In genomic region chr11:84053524-84054163, GRCm38 (mm10) we compare ENCODE assay signal across 9 mouse cellular contexts. TPM values are rescaled to one million over a fixed set of nuclear protein-coding genes. Genes with fewer than 3 reads are reported as not detected.
A peak's percentile ranks its signal among the peaks of the same experiment; 100 is the strongest.
DNase-seq lines count a peak whose midpoint lies in the region; ATAC-seq and TF ChIP-seq lines count a peak whose summit lies in the region.
"Had no signal": no experiment of that assay in that cellular context is flagged by ENCODE, and none has a peak within 500 bp of the region (broad histone marks: within the 10 kb centered on the region; RNA-seq: fewer than 3 reads in every experiment).

No protein-coding gene starts in this region.

- H3K4me1 ChIP-seq in forebrain, embryonic 14.5 days (ENCODE audit: control insufficient read depth, insufficient read depth, low read length), result peaks cover 16% of the 10 kb centered on the region; the same call in 1 of the 2 replicates
- H3K4me1 ChIP-seq in lung, postnatal 0 days (ENCODE audit: insufficient read depth, low read depth, low read length), result no peaks in the 10 kb centered on the region
- H3K4me1 ChIP-seq in intestine, embryonic 15.5 days (replicated peaks), result no peaks in the 10 kb centered on the region
- H3K4me1 ChIP-seq: liver, embryonic 13.5 days had no signal

- no peak for TF ChIP-seq EP300 in lung, postnatal 0 days (IDR thresholded peaks at IDR 0.05)

- 30% methylated on average over 10 of the region's 10 CpGs for WGBS in forebrain, embryonic 14.5 days
- 50% methylated on average over 10 of the region's 10 CpGs for WGBS in lung, postnatal 0 days
- WGBS in intestine, embryonic 15.5 days, result 77% methylated on average over 10 of the region's 10 CpGs

- no peak overlapping the region for H3K4me3 ChIP-seq in forebrain, embryonic 14.5 days (ENCODE audit: low read depth, low read length)
- H3K4me3 ChIP-seq in lung, postnatal 0 days (ENCODE audit: low read depth, low read length), result no peak overlapping the region
- H3K4me3 ChIP-seq in intestine, embryonic 15.5 days (replicated peaks), result no peak overlapping the region
- H3K4me3 ChIP-seq: liver, embryonic 13.5 days had no signal

- no peak overlapping the region for H3K4me2 ChIP-seq in forebrain, embryonic 14.5 days (ENCODE audit: low read length)
- no peak overlapping the region for H3K4me2 ChIP-seq in lung, postnatal 0 days (replicated peaks; ENCODE audit: low read depth, low read length)
- no peak overlapping the region for H3K4me2 ChIP-seq in intestine, embryonic 15.5 days (replicated peaks)
- H3K4me2 ChIP-seq: liver, embryonic 13.5 days had no signal

- no peaks in the 10 kb centered on the region for H3K27me3 ChIP-seq in forebrain, embryonic 14.5 days (replicated peaks; ENCODE audit: control insufficient read depth, insufficient read depth, low read length)
- H3K27me3 ChIP-seq in lung, postnatal 0 days (replicated peaks; ENCODE audit: insufficient read depth, low read length), result no peaks in the 10 kb centered on the region
- no peaks in the 10 kb centered on the region for H3K27me3 ChIP-seq in intestine, embryonic 15.5 days (replicated peaks)
- H3K27me3 ChIP-seq: liver, embryonic 13.5 days had no signal

- no peaks in the 10 kb centered on the region for H3K9me3 ChIP-seq in forebrain, embryonic 14.5 days (replicated peaks; ENCODE audit: control insufficient read depth, low read length)
- no peaks in the 10 kb centered on the region for H3K9me3 ChIP-seq in lung, postnatal 0 days (ENCODE audit: low read length)
- H3K9me3 ChIP-seq in intestine, embryonic 15.5 days, result no peaks in the 10 kb centered on the region
- H3K9me3 ChIP-seq: liver, embryonic 13.5 days had no signal

- DNase-seq in left cerebral cortex, adult 18-20 months (ENCODE audit: low spot score in 2 of 2), result peak; percentile 65 to 68
- DNase-seq in left cerebral cortex, adult 9 months (ENCODE audit: low spot score in 2 of 2), result no peak
- DNase-seq in forebrain, embryonic 14.5 days (ENCODE audit: low spot score), result peak; percentile 88
- peak; percentile 49 for DNase-seq in lung, postnatal 0 days (ENCODE audit: low spot score)
- no peak for DNase-seq in ovary, postnatal 36 days (ENCODE audit: low spot score)
- DNase-seq in spleen, postnatal 10 days (ENCODE audit: low spot score in 2 of 2), result no peak
- DNase-seq: liver, embryonic 13.5 days had no signal

- peak; percentile 92 for ATAC-seq in cerebellum, adult (ENCODE audit: insufficient number of reproducible peaks, low FRiP score, low TSS enrichment)
- ATAC-seq in forebrain, embryonic 14.5 days, result peak; percentile 94
- ATAC-seq in lung, postnatal 0 days, result peak; percentile 52
- ATAC-seq in intestine, embryonic 15.5 days, result no peak

- no peak for TF ChIP-seq CTCF in lung, postnatal 0 days (IDR thresholded peaks at IDR 0.05)

- H3K9ac ChIP-seq in forebrain, embryonic 14.5 days (ENCODE audit: low read length), result no peak overlapping the region
- no peak overlapping the region for H3K9ac ChIP-seq in lung, postnatal 0 days (replicated peaks; ENCODE audit: low read depth)
- H3K9ac ChIP-seq in intestine, embryonic 15.5 days, result no peak overlapping the region
- H3K9ac ChIP-seq: liver, embryonic 13.5 days had no signal

- H3K27ac ChIP-seq in forebrain, embryonic 14.5 days (ENCODE audit: low read depth, low read length), result peak overlapping the region; percentile 91
- peak overlapping the region; percentile 26; the same call in 1 of the 2 replicates for H3K27ac ChIP-seq in lung, postnatal 0 days (ENCODE audit: low read length)
- H3K27ac ChIP-seq in intestine, embryonic 15.5 days, result no peak overlapping the region
- H3K27ac ChIP-seq: liver, embryonic 13.5 days had no signal

- H3K36me3 ChIP-seq in forebrain, embryonic 14.5 days (ENCODE audit: control insufficient read depth, insufficient read depth, low read length), result no peaks in the 10 kb centered on the region
- no peaks in the 10 kb centered on the region for H3K36me3 ChIP-seq in lung, postnatal 0 days (ENCODE audit: insufficient read depth, low read length)
- no peaks in the 10 kb centered on the region for H3K36me3 ChIP-seq in intestine, embryonic 15.5 days
- H3K36me3 ChIP-seq: liver, embryonic 13.5 days had no signal

RNA-seq across cellular contexts. Expression of gene Dusp14, which starts 15.4 kb away (rescaled TPM):
- total RNA-seq in left cerebral cortex, adult 18-20 months (2021), result 100 to 1,000 TPM in 1 of 2 experiments, 10 to 100 TPM in 1; 83.4 to 101 TPM
- polyA plus RNA-seq in forebrain, embryonic 14.5 days (2014; fragmentation: Nextera tagmentation; extraction: Ambion mirVana), result 33.3 and 45.7 TPM in 2 replicates
- polyA plus RNA-seq in lung, postnatal 0 days (2015; fragmentation: Nextera tagmentation; extraction: Ambion mirVana), result 66.7 and 69.2 TPM in 2 replicates
- polyA plus RNA-seq in intestine, embryonic 15.5 days (2015; fragmentation: Nextera tagmentation; extraction: Ambion mirVana), result 15.7 and 16.9 TPM in 2 replicates

Comparison
In these comparisons a context has a peak if more than half of its experiments do, and no peak if none do; other contexts are left out.
1. DNase-seq: peak in left cerebral cortex, adult 18-20 months (2 of 2), forebrain, embryonic 14.5 days (single experiment) and lung, postnatal 0 days (single experiment); none in left cerebral cortex, adult 9 months (0 of 2), ovary, postnatal 36 days (single experiment) and spleen, postnatal 10 days (0 of 2).